Mouse (Mus musculus): ENCODE measurements at regions not wholly inside any gene's neighbourhood (a gene's known extent, or its start where the extent isn't known, plus 50 kb on each side); places are given as distances from the start of the nearest gene placed in this dataset.
A peak's percentile ranks its signal among the peaks of the same experiment; 100 is the strongest.

- no peak overlapping the region for H3K4me3 ChIP-seq (ENCODE audit: low read depth, low read length)
- 84% methylated on average over 4 of the region's 4 CpGs for WGBS
- H3K4me2 ChIP-seq, result no peak overlapping the region
- no peaks in the 10 kb centered on the region for H3K27me3 ChIP-seq (replicated peaks; ENCODE audit: control insufficient read depth, insufficient read depth, low read length)
- no peaks in the 10 kb centered on the region for H3K9me3 ChIP-seq (ENCODE audit: control insufficient read depth, low read length)
- no peaks in the 10 kb centered on the region for H3K4me1 ChIP-seq (replicated peaks; ENCODE audit: control insufficient read depth, insufficient read depth, low read length)
- no peak overlapping the region for H3K9ac ChIP-seq (ENCODE audit: low read depth, low read length)
- ATAC-seq (replicated peaks; ENCODE audit: low FRiP score) (no peak), DNase-seq (ENCODE audit: low spot score) (no peak)
- no peaks in the 10 kb centered on the region for H3K36me3 ChIP-seq (ENCODE audit: control insufficient read depth, insufficient read depth, low read length)
- H3K27ac ChIP-seq (ENCODE audit: low read depth, low read length), result no peak overlapping the region
These were observed 290.6 kb downstream of the Ankrd50 start for GRCm38 (mm10) chr3:38194001-38194400.

GRCm38 (mm10) chr3:38187406-38187896, 297.2 kb downstream of the Ankrd50 start:
- ATAC-seq (replicated peaks; ENCODE audit: low FRiP score), result no peak
- no peaks in the 10 kb centered on the region for H3K27me3 ChIP-seq (replicated peaks; ENCODE audit: control insufficient read depth, insufficient read depth, low read length)
- DNase-seq (ENCODE audit: low spot score), result no peak

GRCm38 (mm10) chr3:38186503-38186902, 298.1 kb downstream of the Ankrd50 start:
- 72% methylated on average over 1 of the region's 1 CpGs for WGBS

More at GRCm38 (mm10) chr3:38187406-38187896, 297.2 kb downstream of the Ankrd50 start:
- H3K27ac ChIP-seq (ENCODE audit: low read depth, low read length), result no peak overlapping the region
- no peaks in the 10 kb centered on the region for H3K4me1 ChIP-seq (replicated peaks; ENCODE audit: control insufficient read depth, insufficient read depth, low read length)
- H3K4me3 ChIP-seq (ENCODE audit: low read depth, low read length), result no peak overlapping the region
- H3K9ac ChIP-seq (ENCODE audit: low read depth, low read length), result no peak overlapping the region
- H3K4me2 ChIP-seq, result no peak overlapping the region
- no peaks in the 10 kb centered on the region for H3K36me3 ChIP-seq (ENCODE audit: control insufficient read depth, insufficient read depth, low read length)
- no peaks in the 10 kb centered on the region for H3K9me3 ChIP-seq (ENCODE audit: control insufficient read depth, low read length)
- WGBS, result 77% methylated on average over 3 of the region's 3 CpGs

GRCm38 (mm10) chr3:38178295-38178694, 306.3 kb downstream of the Ankrd50 start:
- no peak overlapping the region for H3K4me3 ChIP-seq (ENCODE audit: low read depth, low read length)
- no peak for ATAC-seq (replicated peaks; ENCODE audit: low FRiP score)
- no peaks in the 10 kb centered on the region for H3K27me3 ChIP-seq (replicated peaks; ENCODE audit: control insufficient read depth, insufficient read depth, low read length)
- DNase-seq (ENCODE audit: low spot score), result no peak
- no peak overlapping the region for H3K4me2 ChIP-seq
- no peaks in the 10 kb centered on the region for H3K4me1 ChIP-seq (replicated peaks; ENCODE audit: control insufficient read depth, insufficient read depth, low read length)
- H3K9me3 ChIP-seq (ENCODE audit: control insufficient read depth, low read length), result no peaks in the 10 kb centered on the region
- no peaks in the 10 kb centered on the region for H3K36me3 ChIP-seq (ENCODE audit: control insufficient read depth, insufficient read depth, low read length)
- no peak overlapping the region for H3K9ac ChIP-seq (ENCODE audit: low read depth, low read length)
- no peak overlapping the region for H3K27ac ChIP-seq (ENCODE audit: low read depth, low read length)

More at GRCm38 (mm10) chr3:38186503-38186902, 298.1 kb downstream of the Ankrd50 start:
- Histone ChIP-seq H3K36me3 (ENCODE audit: control insufficient read depth, insufficient read depth, low read length) (no peaks in the 10 kb centered on the region), H3K4me3 (ENCODE audit: low read depth, low read length) (no peak overlapping the region), H3K27ac (ENCODE audit: low read depth, low read length) (no peak overlapping the region), H3K9ac (ENCODE audit: low read depth, low read length) (no peak overlapping the region), H3K27me3 (replicated peaks; ENCODE audit: control insufficient read depth, insufficient read depth, low read length) (no peaks in the 10 kb centered on the region), H3K4me1 (replicated peaks; ENCODE audit: control insufficient read depth, insufficient read depth, low read length) (no peaks in the 10 kb centered on the region), H3K9me3 (ENCODE audit: control insufficient read depth, low read length) (no peaks in the 10 kb centered on the region), H3K4me2 (no peak overlapping the region)
- ATAC-seq (replicated peaks; ENCODE audit: low FRiP score), result peak; percentile 74; the same call in 1 of the 2 replicates
- no peak for DNase-seq (ENCODE audit: low spot score)

- Histone ChIP-seq H3K36me3 (ENCODE audit: control insufficient read depth, insufficient read depth, low read length) (no peaks in the 10 kb centered on the region), H3K4me1 (replicated peaks; ENCODE audit: control insufficient read depth, insufficient read depth, low read length) (no peaks in the 10 kb centered on the region), H3K9ac (ENCODE audit: low read depth, low read length) (no peak overlapping the region), H3K27ac (ENCODE audit: low read depth, low read length) (no peak overlapping the region), H3K4me3 (ENCODE audit: low read depth, low read length) (no peak overlapping the region), H3K4me2 (no peak overlapping the region), H3K9me3 (ENCODE audit: control insufficient read depth, low read length) (no peaks in the 10 kb centered on the region), H3K27me3 (replicated peaks; ENCODE audit: control insufficient read depth, insufficient read depth, low read length) (no peaks in the 10 kb centered on the region)
- no peak for ATAC-seq (replicated peaks; ENCODE audit: low FRiP score)
- 84% methylated on average over 12 of the region's 12 CpGs for WGBS
- DNase-seq (ENCODE audit: low spot score), result no peak
These were observed 308.7 kb downstream of the Ankrd50 start for GRCm38 (mm10) chr3:38175946-38176345.

GRCm38 (mm10) chr3:38174735-38175280, 309.8 kb downstream of the Ankrd50 start:
- no peak overlapping the region for H3K4me2 ChIP-seq
- H3K27ac ChIP-seq (ENCODE audit: low read depth, low read length), result no peak overlapping the region
- no peaks in the 10 kb centered on the region for H3K36me3 ChIP-seq (ENCODE audit: control insufficient read depth, insufficient read depth, low read length)
- no peaks in the 10 kb centered on the region for H3K4me1 ChIP-seq (replicated peaks; ENCODE audit: control insufficient read depth, insufficient read depth, low read length)
- no peak for ATAC-seq (replicated peaks; ENCODE audit: low FRiP score)
- H3K9me3 ChIP-seq (ENCODE audit: control insufficient read depth, low read length), result no peaks in the 10 kb centered on the region
- no peaks in the 10 kb centered on the region for H3K27me3 ChIP-seq (replicated peaks; ENCODE audit: control insufficient read depth, insufficient read depth, low read length)
- H3K4me3 ChIP-seq (ENCODE audit: low read depth, low read length), result no peak overlapping the region
- DNase-seq (ENCODE audit: low spot score), result no peak
- 53% methylated on average over 8 of the region's 8 CpGs for WGBS
- H3K9ac ChIP-seq (ENCODE audit: low read depth, low read length), result no peak overlapping the region

- ATAC-seq (replicated peaks; ENCODE audit: low FRiP score), result no peak
- WGBS, result 91% methylated on average over 1 of the region's 1 CpGs
These were observed 332.2 kb downstream of the Ankrd50 start for GRCm38 (mm10) chr3:38152408-38152807.

GRCm38 (mm10) chr3:38151821-38152220, 332.8 kb downstream of the Ankrd50 start:
- H3K9me3 ChIP-seq (ENCODE audit: control insufficient read depth, low read length), result no peaks in the 10 kb centered on the region
- no peaks in the 10 kb centered on the region for H3K27me3 ChIP-seq (replicated peaks; ENCODE audit: control insufficient read depth, insufficient read depth, low read length)
- WGBS, result 83% methylated on average over 6 of the region's 6 CpGs
- H3K4me1 ChIP-seq (replicated peaks; ENCODE audit: control insufficient read depth, insufficient read depth, low read length), result no peaks in the 10 kb centered on the region
- H3K27ac ChIP-seq (ENCODE audit: low read depth, low read length), result no peak overlapping the region
- H3K36me3 ChIP-seq (ENCODE audit: control insufficient read depth, insufficient read depth, low read length), result no peaks in the 10 kb centered on the region
- ATAC-seq (replicated peaks; ENCODE audit: low FRiP score) (no peak), DNase-seq (ENCODE audit: low spot score) (no peak)
- H3K9ac ChIP-seq (ENCODE audit: low read depth, low read length), result no peak overlapping the region
- H3K4me3 ChIP-seq (ENCODE audit: low read depth, low read length), result no peak overlapping the region
- no peak overlapping the region for H3K4me2 ChIP-seq

More at GRCm38 (mm10) chr3:38152408-38152807, 332.2 kb downstream of the Ankrd50 start:
- Histone ChIP-seq H3K27me3 (replicated peaks; ENCODE audit: control insufficient read depth, insufficient read depth, low read length) (no peaks in the 10 kb centered on the region), H3K27ac (ENCODE audit: low read depth, low read length) (no peak overlapping the region), H3K9ac (ENCODE audit: low read depth, low read length) (no peak overlapping the region), H3K4me2 (no peak overlapping the region), H3K4me3 (ENCODE audit: low read depth, low read length) (no peak overlapping the region), H3K4me1 (replicated peaks; ENCODE audit: control insufficient read depth, insufficient read depth, low read length) (no peaks in the 10 kb centered on the region), H3K36me3 (ENCODE audit: control insufficient read depth, insufficient read depth, low read length) (no peaks in the 10 kb centered on the region), H3K9me3 (ENCODE audit: control insufficient read depth, low read length) (no peaks in the 10 kb centered on the region)
- no peak for DNase-seq (ENCODE audit: low spot score)

- Histone ChIP-seq H3K36me3 (ENCODE audit: control insufficient read depth, insufficient read depth, low read length) (no peaks in the 10 kb centered on the region), H3K27me3 (replicated peaks; ENCODE audit: control insufficient read depth, insufficient read depth, low read length) (no peaks in the 10 kb centered on the region), H3K27ac (ENCODE audit: low read depth, low read length) (no peak overlapping the region), H3K4me3 (ENCODE audit: low read depth, low read length) (no peak overlapping the region), H3K9ac (ENCODE audit: low read depth, low read length) (no peak overlapping the region), H3K9me3 (ENCODE audit: control insufficient read depth, low read length) (no peaks in the 10 kb centered on the region), H3K4me2 (no peak overlapping the region), H3K4me1 (replicated peaks; ENCODE audit: control insufficient read depth, insufficient read depth, low read length) (no peaks in the 10 kb centered on the region)
- no peak for DNase-seq (ENCODE audit: low spot score)
- WGBS, result 78% methylated on average over 2 of the region's 2 CpGs
- ATAC-seq (replicated peaks; ENCODE audit: low FRiP score), result no peak
These were observed 338.0 kb downstream of the Ankrd50 start for GRCm38 (mm10) chr3:38146663-38147062.

Data from liver, embryonic 11.5 days (tissue).